Mouse (Mus musculus) adrenal gland, adult 2 months (tissue): ENCODE results near the gene Slc4a10. TPM values are rescaled to one million over a fixed set of nuclear protein-coding genes. Genes with fewer than 3 reads are reported as not detected.
"Not testable (repeated sequence)": the region's sequence is repeated elsewhere in the genome, so short reads cannot be mapped to it uniquely, and the experiment has no call there.

Experiments used
- DNase-seq: peaks from one replicate; pipeline ENCODE4 v3.0.0; 2021
- long read RNA-seq: library from polyadenylated mRNA; stranded (forward); transcript quantifications from one replicate; pipeline ENCODE4 v2.0.0, GENCODE M21; 2021
- polyA plus RNA-seq: library from polyadenylated mRNA; depleted of rRNA; stranded (reverse); fragments of >200 nt; gene quantifications from 2 replicates; pipeline ENCODE4 v1.2.3, GENCODE M21; 2012; rRNA removed
- total RNA-seq, 2 experiments: library from RNA; stranded (reverse); gene quantifications; 2 replicates each; pipeline ENCODE4 v1.2.3; 2021

The Slc4a10 gene
- total RNA-seq: 1 to 10 TPM; 2.5 to 5.5 TPM
- 0.23 and 0.37 TPM in 2 replicates for polyA plus RNA-seq
- long read RNA-seq: 0 reads

GRCm38 (mm10) chr2:62046421-62046845 lies at the start of gene Slc4a10:
Gene Slc4a10, plus strand, starts transcription at chr2:62046462.
- DNase-seq: peak; percentile 10

- DNase-seq: not testable (repeated sequence)
These were observed 45.0 kb upstream of the Slc4a10 start for GRCm38 (mm10) chr2:62001251-62001650.

GRCm38 (mm10) chr2:62018209-62018608 lies 28.1 kb upstream of the Slc4a10 start:
- no peak for DNase-seq

- no peak for DNase-seq
These were observed 720 bp downstream of the Slc4a10 start for GRCm38 (mm10) chr2:62046861-62047503.

- peak; percentile 54 for DNase-seq
These were observed 1.3 kb downstream of the Slc4a10 start for GRCm38 (mm10) chr2:62047504-62048005.

- DNase-seq: no peak
These were observed 1.9 kb downstream of the Slc4a10 start for GRCm38 (mm10) chr2:62048116-62048515.

- DNase-seq: no peak
These were observed 30.2 kb downstream of the Slc4a10 start for GRCm38 (mm10) chr2:62076512-62076911.

- DNase-seq: no peak
These were observed 41.3 kb downstream of the Slc4a10 start for GRCm38 (mm10) chr2:62087566-62087965.

- DNase-seq: no peak
These were observed 42.5 kb downstream of the Slc4a10 start for GRCm38 (mm10) chr2:62088715-62089114.

GRCm38 (mm10) chr2:62089208-62089607 lies 42.9 kb downstream of the Slc4a10 start:
- DNase-seq: no peak

GRCm38 (mm10) chr2:62100526-62100925 lies 54.3 kb downstream of the Slc4a10 start:
- DNase-seq: no peak

GRCm38 (mm10) chr2:62115346-62115745 lies 69.1 kb downstream of the Slc4a10 start:
- peak; percentile 34 for DNase-seq

- DNase-seq: no peak
These were observed 83.7 kb downstream of the Slc4a10 start for GRCm38 (mm10) chr2:62129975-62130374.

- DNase-seq: peak; percentile 37
These were observed 88.6 kb downstream of the Slc4a10 start for GRCm38 (mm10) chr2:62134911-62135310.

GRCm38 (mm10) chr2:62147636-62148035 lies 101.4 kb downstream of the Slc4a10 start:
- no peak for DNase-seq

- no peak for DNase-seq
These were observed 103.2 kb downstream of the Slc4a10 start for GRCm38 (mm10) chr2:62149421-62149820.

GRCm38 (mm10) chr2:62150830-62151229 lies 104.6 kb downstream of the Slc4a10 start:
- peak; percentile 25 for DNase-seq

- DNase-seq: no peak
These were observed 163.8 kb downstream of the Slc4a10 start for GRCm38 (mm10) chr2:62210109-62210508.

GRCm38 (mm10) chr2:62211106-62211505 lies 164.8 kb downstream of the Slc4a10 start:
- no peak for DNase-seq

- DNase-seq: no peak
These were observed 181.3 kb downstream of the Slc4a10 start for GRCm38 (mm10) chr2:62227563-62227962.

- DNase-seq: no peak
These were observed 185.0 kb downstream of the Slc4a10 start for GRCm38 (mm10) chr2:62231271-62231670.

GRCm38 (mm10) chr2:62244167-62244566 lies 197.9 kb downstream of the Slc4a10 start:
- no peak for DNase-seq

GRCm38 (mm10) chr2:62268467-62268866 lies 222.2 kb downstream of the Slc4a10 start:
- no peak for DNase-seq

GRCm38 (mm10) chr2:62271840-62272239 lies 225.6 kb downstream of the Slc4a10 start:
- no peak for DNase-seq
